Mouse (Mus musculus): ENCODE results near the gene Slc9a3r2. TPM values are rescaled to one million over a fixed set of nuclear protein-coding genes. Genes with fewer than 3 reads are reported as not detected.
"Not testable (repeated sequence)": the region's sequence is repeated elsewhere in the genome, so short reads cannot be mapped to it uniquely, and the experiment has no call there.

Slc9a3r2 gene
- total RNA-seq, 2 experiments from 2014 or later = 35.4 to 35.6 TPM

- DNase-seq (ENCODE audit: low spot score in 2 of 2) = not testable (repeated sequence)
Observed at GRCm38 (mm10) chr17:24669214-24669544, 19.1 kb upstream of the Slc9a3r2 start.

GRCm38 (mm10) chr17:24667416-24667815 lies 17.3 kb upstream of the Slc9a3r2 start:
- no peak for DNase-seq (ENCODE audit: low spot score in 2 of 2)

- not testable (repeated sequence) for DNase-seq (ENCODE audit: low spot score in 2 of 2)
Observed at GRCm38 (mm10) chr17:24667011-24667410, 16.9 kb upstream of the Slc9a3r2 start.

DNA sequence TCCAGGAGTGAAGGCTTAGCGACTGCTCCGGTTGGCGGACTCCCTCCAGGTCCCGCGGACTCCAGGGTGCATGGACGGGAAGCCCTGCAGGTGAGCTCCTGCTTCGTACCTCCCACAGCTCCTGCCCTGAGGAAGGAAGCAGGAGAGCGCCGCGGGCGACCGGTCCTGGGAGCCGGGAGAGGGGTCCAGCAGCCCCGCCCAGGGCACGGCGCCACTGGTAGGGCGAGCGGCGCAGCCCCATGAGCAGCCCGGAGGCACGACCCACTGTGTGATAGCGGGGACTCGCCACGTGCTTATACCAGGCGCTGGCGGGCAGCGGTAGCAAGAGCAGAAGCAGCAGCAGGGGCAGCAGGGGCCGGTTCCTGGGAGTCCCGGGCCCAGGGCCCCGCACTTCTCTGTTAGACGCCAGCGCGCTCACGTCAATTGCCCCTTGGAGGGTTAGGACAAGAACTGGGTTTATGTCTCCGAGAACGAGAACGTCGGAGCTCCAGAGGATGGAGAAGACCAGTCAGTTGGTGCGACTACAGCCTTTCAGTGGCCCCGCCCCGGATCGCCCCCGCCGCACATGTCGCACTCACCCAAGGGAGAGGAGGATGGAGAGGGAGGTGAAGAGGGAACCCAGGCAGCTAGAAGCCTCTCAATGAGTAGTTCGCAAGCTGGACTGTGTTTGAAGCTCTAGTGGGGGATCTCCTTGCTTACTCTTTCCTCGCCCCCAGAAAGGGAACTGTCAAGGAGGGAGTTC lies 8.1 kb upstream of the Slc9a3r2 start, which contains the start of gene Npw:
Gene Npw (minus strand): TSS at position 441 of the 742 bp plus-strand sequence.
- DNase-seq (ENCODE audit: low spot score in 2 of 2) = no peak

GRCm38 (mm10) chr17:24654969-24655368 lies 4.8 kb upstream of the Slc9a3r2 start:
- no peak for DNase-seq (ENCODE audit: low spot score in 2 of 2)

- peak; percentile 68 to 82 for DNase-seq (ENCODE audit: low spot score in 2 of 2)
Observed at GRCm38 (mm10) chr17:24653967-24654710, 4.0 kb upstream of the Slc9a3r2 start.

- no peak for DNase-seq (ENCODE audit: low spot score in 2 of 2)
Observed at GRCm38 (mm10) chr17:24651835-24652234, 1.7 kb upstream of the Slc9a3r2 start.

DNA sequence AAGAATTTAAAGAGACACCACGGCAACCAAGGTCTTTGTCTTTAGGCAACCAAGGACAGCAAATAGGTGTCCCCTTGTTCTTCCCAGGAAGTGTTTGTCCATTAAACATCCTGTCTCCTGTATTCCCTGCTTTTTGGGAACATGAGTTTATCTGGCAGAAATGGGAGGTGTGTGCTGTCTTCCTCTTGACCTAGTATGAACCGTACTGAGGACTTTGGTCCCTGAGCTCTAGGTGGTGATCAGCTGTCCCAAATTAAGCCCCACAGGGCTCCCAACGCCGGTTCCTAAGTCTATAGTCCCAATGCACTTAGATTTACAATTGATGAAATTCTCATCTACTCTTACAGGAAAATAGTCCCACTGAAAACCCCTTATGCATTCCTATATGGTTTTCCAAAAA lies 639 bp upstream of the Slc9a3r2 start:
- DNase-seq (ENCODE audit: low spot score in 2 of 2) = no peak

- peak in 1 of 2 experiments; percentile 60 for DNase-seq (ENCODE audit: low spot score in 2 of 2)
Observed at GRCm38 (mm10) chr17:24649581-24650069, 502 bp downstream of the Slc9a3r2 start.

DNA sequence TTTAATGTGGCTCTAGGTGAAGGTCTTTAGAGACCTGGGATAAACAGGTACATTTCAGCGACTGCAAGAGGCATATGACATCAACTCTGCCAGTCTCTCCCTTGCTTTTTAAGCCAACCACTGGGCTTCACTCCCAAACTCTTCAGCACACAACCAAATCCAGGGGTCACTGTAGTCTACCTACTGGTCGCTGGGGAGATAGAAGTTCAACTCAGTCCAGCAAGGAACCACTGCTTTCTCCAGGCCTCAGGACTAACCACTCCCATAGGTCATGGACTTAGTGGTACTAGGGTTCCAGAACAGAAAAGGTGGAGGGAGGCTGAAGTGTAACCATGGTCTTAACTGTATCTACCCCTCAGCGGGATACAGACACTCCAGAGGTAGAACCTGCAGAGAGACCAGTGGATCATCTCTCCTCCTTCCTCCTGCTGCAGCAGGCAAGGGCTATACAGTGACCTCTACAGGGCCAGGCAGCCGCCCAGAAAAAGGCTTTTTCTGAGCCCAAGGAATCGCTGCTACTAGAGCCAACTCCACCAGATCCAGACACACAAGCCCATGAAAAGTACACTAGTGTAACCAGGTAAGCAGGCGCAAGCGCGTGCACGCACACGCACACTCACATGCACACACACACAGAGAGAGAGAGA lies 1.3 kb downstream of the Slc9a3r2 start:
- DNase-seq (ENCODE audit: low spot score in 2 of 2) = no peak

GRCm38 (mm10) chr17:24647493-24647892 lies 2.6 kb downstream of the Slc9a3r2 start:
- no peak for DNase-seq (ENCODE audit: low spot score in 2 of 2)

DNA sequence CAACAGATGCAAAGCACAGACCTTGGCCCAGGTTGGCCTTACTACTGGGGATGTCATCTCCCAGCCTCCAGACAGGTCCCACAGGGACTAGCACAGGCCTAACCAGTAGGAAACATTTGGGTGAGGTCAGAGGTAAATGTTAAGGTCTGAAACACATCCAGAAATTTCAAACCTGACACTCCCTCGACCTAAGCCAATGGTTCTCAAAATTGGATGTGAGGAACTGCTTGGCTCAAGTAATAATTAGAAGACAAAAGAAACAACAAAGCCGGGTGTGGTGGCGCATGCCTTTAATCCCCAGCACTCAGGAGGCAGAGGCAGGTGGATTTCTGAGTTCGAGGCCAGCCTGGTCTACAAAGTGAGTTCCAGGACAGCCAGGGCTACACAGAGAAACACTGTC lies 3.7 kb downstream of the Slc9a3r2 start:
- DNase-seq (ENCODE audit: low spot score in 2 of 2) = no peak

DNA sequence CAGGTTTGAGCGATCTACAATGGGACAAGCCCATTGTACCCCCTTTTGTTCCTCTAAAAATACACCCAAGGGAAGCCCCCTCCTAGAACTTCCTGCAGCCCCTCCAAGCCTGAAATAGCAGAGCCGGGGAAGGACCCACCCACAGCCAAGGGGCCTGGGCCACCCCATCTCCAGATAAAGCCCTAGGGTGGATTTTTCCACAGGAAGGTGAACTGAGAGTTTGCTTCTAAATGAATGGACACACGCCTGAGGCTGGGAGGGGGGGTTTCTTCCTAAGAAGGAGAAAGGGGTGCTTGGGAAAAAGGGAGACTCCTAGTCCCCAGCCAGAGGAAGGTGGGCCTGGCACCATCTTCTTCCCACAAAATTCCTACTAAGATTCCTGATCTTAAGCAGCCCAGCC lies 4.2 kb downstream of the Slc9a3r2 start:
- no peak for DNase-seq (ENCODE audit: low spot score in 2 of 2)

- no peak for DNase-seq (ENCODE audit: low spot score in 2 of 2)
Observed at GRCm38 (mm10) chr17:24644875-24645721, 5.0 kb downstream of the Slc9a3r2 start.

DNA sequence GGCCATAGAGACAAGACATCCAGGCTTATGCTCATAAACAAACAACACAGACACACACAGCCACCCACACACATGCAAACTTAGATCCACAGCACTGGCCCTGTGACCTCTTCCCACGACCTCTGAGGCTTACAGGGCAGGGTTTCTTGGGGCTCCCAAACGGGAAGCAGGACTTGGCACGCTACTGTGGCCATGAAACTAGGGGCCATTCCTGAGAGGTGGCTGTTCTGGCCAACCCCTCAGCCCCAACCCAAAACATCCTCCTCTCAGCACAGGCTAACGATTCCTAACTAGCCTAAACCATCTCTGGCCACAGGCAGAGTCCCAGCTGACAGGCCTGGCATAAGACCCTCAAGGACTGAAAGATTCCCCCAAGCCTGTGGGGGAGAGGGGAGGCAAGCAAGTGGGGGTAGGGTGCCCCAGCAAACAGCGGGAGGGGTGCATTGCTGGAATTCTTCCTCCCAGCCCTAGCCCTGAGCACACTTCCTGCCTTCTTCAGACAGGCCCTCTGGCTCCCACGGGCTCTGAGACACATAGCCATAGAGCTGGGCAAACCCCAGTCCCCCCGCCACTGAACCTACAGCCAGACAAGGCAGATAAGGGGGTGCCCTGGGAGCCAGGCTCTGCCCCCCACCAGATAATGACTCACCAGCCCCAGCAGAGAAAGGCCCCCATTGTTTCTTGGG lies 6.0 kb downstream of the Slc9a3r2 start:
- DNase-seq (ENCODE audit: low spot score in 2 of 2) = no peak

- DNase-seq (ENCODE audit: low spot score in 2 of 2) = no peak
Observed at GRCm38 (mm10) chr17:24642791-24643343, 7.3 kb downstream of the Slc9a3r2 start.

DNA sequence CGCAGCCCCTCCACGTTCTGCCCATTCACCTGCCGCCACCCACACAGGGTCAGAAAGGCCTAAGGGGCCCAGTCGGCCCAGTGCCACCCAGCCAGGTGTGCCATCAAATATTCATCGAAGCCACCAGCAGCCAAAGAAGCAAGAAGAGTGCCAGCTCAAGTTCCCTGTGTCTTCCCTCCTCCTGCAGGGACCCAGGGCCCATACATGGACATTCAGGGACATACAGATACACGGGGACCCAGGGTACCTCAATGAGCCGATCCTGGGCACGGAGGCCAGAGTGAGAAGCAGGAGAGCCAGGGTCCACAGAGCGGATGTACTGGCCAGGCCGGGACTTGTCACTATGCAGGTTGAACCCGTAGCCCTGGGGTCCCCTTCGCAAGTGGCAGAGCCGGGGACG lies 8.2 kb downstream of the Slc9a3r2 start:
- no peak for DNase-seq (ENCODE audit: low spot score in 2 of 2)

DNA sequence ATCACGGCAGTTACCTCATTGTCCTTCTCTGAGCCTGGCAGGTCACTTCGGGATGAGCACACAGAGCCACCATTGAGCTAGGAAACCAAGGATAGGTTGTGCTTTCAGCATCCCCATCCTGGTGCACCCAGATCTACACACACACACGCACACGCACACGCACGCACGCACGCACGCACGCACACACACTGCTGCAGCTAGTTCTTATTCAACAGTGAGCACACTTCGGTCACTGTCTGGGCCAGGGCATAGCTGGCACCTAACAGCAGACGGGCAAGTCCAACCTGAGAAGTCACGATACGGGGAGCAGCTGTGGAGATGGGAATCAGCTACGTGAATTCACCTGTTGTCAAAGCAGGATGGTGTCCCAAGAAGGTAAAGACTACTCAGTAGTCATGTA lies 9.5 kb downstream of the Slc9a3r2 start:
- no peak for DNase-seq (ENCODE audit: low spot score in 2 of 2)

DNA sequence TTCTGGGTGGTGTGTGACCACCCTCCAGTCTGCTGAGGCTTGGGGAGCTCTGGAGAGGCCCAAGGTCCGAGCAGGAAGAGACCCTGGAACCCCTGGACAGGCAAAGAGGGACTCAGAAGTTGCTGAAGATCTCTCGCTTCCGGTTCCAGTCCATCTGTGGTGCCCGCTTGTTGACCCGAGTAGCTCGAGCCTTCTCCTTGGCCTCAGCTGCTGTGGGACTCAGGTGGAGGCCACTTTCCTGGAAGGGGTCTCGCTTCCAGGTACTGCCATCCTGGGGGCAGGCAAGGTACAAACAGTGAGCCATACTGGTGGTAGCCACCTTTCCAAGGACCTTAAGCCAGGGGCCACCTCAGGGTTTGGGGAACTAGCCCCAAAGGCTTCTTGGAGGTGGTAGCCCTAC lies 10.0 kb downstream of the Slc9a3r2 start:
- DNase-seq (ENCODE audit: low spot score in 2 of 2) = no peak

- peak in 1 of 2 experiments; percentile 43 for DNase-seq (ENCODE audit: low spot score in 2 of 2)
Observed at GRCm38 (mm10) chr17:24639571-24639988, 10.5 kb downstream of the Slc9a3r2 start.
